Mouse (Mus musculus) heart, adult 8-10 months (tissue): ENCODE measurements around the gene Wdr27. TPM values are rescaled to one million over a fixed set of nuclear protein-coding genes. Genes with fewer than 3 reads are reported as not detected.
A peak's percentile ranks its signal among the peaks of the same experiment; 100 is the strongest.
"Not testable (repeated sequence)": the region's sequence is repeated elsewhere in the genome, so short reads cannot be mapped to it uniquely, and the experiment has no call there.

Source experiments
- DNase-seq: peaks from one replicate; pipeline ENCODE4 v3.0.0; 2022; ENCODE audit warnings: low spot score
- total RNA-seq, 4 experiments: library from RNA; stranded (reverse); gene quantifications; 2 replicates each; pipeline ENCODE4 v1.2.4; 2022

Wdr27 gene
- 1 to 10 TPM in 2 of 4 experiments, under 1 TPM in 2; 0.54 to 1.5 (median 1.0) TPM for total RNA-seq

DNA sequence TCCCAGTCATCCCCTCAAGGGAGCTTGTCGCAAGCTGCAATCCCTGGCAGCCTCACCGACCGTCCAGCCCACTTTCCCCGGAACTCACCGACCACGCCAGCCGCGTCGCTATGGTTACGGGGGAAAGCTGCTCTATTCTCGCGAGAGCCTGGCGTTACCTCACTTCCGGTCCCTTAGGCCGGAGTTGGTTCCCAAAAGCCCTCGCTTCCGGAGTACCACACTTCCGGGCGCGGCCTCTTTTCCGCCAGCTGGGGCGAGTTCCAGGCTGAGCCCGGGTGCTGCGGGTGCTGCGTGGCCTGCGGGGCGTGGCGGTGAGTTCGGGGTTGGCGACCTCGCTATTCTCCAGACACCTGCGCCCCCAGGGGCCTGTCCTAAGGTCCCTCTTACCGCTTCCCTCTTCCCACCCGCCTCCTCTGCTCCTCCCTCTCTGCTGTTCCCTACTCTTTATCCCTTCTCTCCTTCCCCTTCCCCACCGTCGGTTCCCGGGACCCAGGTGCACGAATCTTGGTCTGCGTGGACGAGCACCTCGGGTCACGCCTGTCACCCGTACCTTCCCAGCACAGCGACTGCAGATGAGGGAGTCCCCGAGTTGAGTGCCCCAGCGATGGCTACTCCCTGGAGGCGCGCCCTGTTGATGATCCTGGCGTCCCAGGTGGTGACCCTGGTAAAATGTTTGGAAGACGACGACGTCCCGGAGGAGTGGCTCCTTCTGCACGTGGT, at the start of gene Wdr27, which contains the start of gene 1600012H06Rik:
Gene Wdr27, minus strand, starts transcription at position 150 of the 720 bp plus-strand sequence.
Gene 1600012H06Rik, plus strand, starts transcription at position 176 of the 720 bp plus-strand sequence.
- peak; percentile 99 for DNase-seq

DNA sequence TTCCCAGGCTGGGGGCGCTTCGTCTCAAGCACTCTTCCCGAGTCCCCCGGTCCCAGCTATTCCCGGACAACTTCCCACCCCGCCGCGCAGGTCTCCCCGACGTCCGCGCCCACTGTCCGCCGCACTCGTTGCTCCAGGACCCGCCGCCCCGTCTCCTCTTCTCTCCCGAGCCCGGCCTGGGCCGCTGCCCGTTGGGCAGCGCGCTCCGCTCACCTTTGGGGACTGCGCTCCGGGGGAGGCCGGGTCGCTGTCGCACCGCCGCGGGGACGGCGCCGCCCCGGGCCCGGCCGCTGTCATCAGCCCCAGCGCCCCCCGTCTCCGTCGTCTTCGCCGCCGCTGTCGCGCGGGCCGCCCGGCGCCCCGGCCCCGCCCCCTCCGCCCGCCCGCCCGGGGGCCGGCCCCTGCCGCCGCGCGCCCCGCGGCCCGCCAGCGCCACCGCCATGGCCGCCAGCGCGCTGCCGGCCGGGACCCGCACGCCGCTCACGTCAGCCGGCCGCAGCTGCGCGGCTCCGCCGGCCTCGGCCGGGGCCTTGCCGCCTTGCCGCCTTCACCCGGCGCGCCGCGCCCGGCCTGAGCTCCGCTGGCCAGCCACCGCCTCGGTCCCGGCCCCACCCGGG, 49.7 kb upstream of the Wdr27 start:
- DNase-seq = not testable (repeated sequence)

GRCm38 (mm10) chr17:14990116-14990702, 47.3 kb upstream of the Wdr27 start:
- not testable (repeated sequence) for DNase-seq

DNA sequence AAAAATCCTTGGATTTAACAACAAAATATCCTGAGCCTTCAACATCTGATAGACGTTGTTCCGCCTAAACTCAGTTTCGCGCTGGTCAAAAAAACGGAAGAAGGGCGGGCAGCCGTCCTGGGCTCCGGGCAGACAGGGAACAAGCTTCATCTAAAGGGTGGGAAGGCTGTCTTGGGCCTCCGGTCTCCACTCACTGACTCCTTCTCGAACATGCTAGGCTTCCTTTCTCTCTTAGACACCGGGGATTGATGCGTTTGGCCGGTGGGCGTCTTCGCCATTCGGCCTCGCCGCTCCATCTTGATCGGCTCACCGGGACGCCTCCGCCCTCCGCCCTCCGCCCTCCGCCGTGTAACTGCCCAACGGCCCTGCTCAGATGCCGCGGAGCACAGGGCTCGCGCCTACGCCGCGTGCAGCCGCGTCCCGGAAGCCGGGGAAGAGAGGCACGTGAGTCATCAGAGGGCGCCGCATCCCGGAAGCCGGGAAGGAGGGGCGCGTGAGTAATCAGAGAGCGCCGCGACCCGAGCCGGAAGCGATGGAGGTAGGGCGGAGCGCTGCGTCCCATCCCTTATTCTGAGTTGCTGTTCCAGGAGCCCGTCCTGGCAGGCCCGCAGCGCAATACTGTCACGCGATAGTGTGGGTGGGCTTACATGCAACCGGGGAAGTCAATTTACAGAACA, 35.5 kb upstream of the Wdr27 start, which contains the start of the genes 9030025P20Rik and Gm3417:
Gene 9030025P20Rik, plus strand, starts transcription at position 107 of the 677 bp plus-strand sequence.
Gene Gm3417, minus strand, starts transcription at position 429 of the 677 bp plus-strand sequence.
- DNase-seq = not testable (repeated sequence)

GRCm38 (mm10) chr17:14977718-14978361, 34.9 kb upstream of the Wdr27 start:
- not testable (repeated sequence) for DNase-seq

GRCm38 (mm10) chr17:14968373-14968913, 25.5 kb upstream of the Wdr27 start:
- DNase-seq = not testable (repeated sequence)

DNA sequence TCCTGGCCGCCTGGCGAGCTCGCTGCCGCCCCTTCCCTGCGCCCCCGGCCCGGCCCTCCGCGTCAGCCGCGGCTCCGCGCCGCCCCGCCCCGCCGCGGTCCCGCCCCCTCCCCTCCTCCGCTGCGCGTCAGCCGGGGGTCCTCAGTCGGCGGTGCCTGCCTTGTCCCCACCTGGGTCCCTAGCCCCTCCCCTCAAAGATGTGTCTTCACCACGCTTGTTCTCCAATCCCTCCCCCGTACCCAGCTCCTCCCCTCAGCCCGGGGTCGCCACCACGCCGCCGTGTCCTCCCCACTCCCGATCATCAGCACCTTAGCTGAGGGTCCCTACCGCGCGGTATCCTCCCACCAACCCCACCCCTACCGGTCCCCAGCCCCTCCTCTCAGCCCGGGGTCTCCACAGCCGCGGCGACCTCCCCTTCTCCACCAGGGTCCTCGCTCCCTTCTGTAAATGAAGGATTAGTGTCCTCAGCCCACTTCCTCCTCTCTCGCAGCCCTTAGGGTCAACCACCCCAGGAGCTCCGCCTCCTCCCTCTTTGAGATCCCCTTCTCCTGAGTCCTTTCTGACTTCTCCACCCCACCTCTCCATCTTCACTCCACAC, 18.7 kb upstream of the Wdr27 start:
- not testable (repeated sequence) for DNase-seq

- not testable (repeated sequence) for DNase-seq
Observed at GRCm38 (mm10) chr17:14960951-14961556, 18.1 kb upstream of the Wdr27 start, which contains the start of gene Phf10. Gene Phf10 (minus strand): TSS chr17:14961273.

GRCm38 (mm10) chr17:14960520-14960919, 17.6 kb upstream of the Wdr27 start:
- no peak for DNase-seq

GRCm38 (mm10) chr17:14959979-14960378, 17.0 kb upstream of the Wdr27 start:
- no peak for DNase-seq

DNA sequence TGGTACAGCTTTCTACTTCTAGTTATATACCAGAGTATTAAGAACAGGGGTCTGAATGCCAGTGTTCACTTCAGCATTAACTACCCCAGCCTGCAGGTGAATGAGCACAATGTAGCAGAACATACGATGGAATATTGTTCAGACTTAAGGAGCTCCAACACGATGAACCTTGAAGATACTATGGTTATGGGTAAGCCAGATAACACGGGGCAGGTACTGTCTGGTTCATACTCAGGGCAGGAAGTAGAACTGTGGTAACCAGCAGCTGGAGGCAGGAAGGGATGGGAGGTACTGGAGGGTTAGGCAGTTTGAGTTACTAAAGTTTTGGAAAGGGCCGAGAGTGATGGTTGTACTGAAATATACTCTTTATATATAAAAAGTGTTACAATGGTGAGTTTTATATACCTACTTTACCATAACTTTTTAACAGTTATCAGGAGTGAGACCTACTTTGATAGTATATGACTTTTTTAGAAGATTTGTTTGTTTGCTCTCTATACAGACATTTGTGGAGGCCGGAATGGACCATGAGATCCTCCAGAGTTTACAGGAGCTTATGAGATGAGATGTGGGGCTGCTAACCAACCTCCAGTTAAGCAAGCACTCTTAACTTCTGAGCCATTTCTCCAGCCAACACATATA, 15.8 kb upstream of the Wdr27 start:
- DNase-seq = no peak

- DNase-seq = no peak
Observed at GRCm38 (mm10) chr17:14953452-14953851, 10.5 kb upstream of the Wdr27 start.

GRCm38 (mm10) chr17:14949161-14949827, 6.3 kb upstream of the Wdr27 start:
- DNase-seq = no peak

GRCm38 (mm10) chr17:14944551-14944950, 1.6 kb upstream of the Wdr27 start:
- DNase-seq = no peak

- no peak for DNase-seq
Observed at GRCm38 (mm10) chr17:14943729-14944059, 736 bp upstream of the Wdr27 start.

- not testable (repeated sequence) for DNase-seq
Observed at GRCm38 (mm10) chr17:14942181-14942580, 777 bp downstream of the Wdr27 start.

- no peak for DNase-seq
Observed at GRCm38 (mm10) chr17:14935841-14936605, 6.9 kb downstream of the Wdr27 start.

- not testable (repeated sequence) for DNase-seq
Observed at GRCm38 (mm10) chr17:14935280-14935679, 7.7 kb downstream of the Wdr27 start.
